Mouse (Mus musculus) brain, adult 2 months (tissue): ENCODE measurements around the gene Phactr2.

Source experiments
- DNase-seq: peaks from one replicate; pipeline ENCODE4 v3.0.0; 2011; ENCODE audit warnings: low read depth, low spot score

The Phactr2 gene

DNA sequence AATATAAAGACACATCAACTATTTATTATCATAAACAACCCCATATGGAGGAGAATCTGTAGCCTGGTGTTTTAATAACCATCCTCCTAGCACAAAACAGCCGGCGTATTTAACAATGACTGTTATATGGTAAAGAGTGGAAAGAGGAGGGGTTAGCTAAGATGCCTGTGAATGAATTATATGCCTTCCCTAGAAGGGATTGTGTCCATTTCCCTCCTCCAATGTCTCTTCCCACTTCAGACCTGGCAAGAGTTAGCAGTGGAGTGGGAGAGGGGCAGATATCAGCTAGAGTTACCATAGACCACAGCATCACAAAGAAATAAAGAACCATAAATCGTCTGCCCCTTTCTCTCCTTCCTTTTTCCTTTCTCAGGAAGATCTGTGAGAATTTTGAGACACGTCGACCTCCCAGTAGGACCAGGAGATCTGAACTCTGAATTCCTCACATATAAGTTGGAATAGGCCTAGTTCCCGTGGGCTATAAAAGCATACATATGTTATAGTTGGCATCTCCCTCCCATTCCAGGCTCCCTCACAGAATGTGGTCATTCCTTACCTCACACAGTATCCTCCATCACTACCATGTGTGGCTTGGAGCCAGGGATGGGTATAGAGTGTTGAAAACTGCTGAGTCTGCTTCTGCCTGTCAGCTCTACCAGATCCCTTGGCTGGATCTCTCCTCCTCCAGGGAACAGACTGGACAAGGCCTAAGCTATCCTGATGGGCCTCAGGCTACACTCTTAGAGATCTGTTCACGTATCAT, 25.7 kb downstream of the Phactr2 start:
- no peak for DNase-seq

DNA sequence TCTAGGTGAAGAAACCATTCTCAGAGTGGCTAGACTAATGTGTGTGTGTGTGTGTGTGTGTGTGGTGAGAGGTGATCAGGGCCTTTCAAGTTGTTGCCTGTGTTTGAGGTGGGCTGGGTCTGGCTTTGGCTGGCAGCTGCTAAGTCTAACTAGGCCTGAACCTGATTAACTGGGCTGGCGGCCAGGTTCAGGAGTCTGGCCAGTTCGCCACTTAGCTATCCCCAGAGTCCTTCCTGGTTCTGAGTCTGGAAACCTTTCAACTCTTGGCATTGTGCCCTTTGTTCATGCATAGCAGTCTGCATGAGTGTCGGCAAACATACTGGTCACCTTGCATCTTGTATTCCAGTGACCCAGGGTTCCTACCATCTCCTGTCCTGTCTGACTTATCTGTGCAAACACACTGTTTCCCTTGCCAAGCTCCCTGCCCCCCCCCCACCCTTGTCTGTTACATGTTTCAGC, 27.4 kb downstream of the Phactr2 start:
- DNase-seq, result peak; percentile 75

DNA sequence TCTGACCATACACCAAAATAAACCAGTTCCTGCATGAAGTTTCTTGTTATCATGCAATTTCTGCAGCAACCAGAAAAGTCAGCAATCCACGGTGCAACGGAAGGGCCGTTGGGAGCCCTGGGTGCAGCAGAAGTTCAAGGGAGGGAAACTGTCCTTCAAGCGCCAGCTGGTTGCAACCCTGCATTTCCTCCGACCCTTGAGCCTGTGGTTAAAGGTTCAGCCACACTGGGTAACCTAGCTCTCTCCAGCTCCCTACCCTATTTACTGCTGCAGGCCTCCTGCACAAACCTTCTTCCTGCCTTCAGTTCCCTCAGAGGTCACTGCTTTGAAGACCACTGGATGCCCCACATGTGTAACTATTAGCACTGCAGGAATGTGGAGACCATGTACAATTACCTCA, 30.0 kb downstream of the Phactr2 start:
- no peak for DNase-seq

DNA sequence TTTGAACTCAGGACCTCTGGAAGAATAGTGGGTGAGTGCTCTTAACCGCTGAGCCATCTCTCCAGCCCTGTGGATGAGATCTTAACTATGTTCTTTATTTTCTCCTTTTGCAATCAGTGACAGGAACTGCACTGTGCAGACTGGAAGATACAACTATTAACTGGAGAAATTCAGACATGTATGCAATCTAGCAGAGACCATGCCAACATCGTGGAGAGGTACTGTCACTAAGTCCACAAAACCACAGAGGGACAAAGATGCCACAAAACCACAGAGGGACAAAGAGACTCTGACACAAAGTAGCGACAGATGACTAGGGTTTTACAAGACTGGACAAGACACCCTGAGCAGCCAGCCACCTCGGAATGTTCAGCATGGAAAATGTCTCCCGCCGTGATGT, 30.6 kb downstream of the Phactr2 start:
- no peak for DNase-seq

DNA sequence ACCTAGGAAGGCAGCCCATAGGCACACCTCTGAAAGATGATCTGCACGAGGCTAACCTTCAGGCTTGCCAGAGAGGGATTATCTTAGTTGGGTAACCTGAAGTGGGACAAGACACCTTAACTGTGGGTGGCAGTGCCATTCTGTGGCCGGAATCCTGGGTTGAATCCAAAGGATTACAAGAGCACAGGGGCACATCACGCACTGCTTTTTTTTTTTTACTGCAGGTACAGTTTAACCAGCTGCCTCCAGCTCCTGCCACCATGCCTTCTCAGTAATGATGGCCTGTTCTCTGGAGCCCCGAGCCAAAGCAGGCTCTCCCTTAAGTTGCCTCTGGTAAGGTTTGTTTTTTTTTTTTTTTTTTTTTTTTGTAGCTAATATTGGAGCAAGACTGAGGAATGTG, 33.9 kb downstream of the Phactr2 start:
- DNase-seq, result no peak

DNA sequence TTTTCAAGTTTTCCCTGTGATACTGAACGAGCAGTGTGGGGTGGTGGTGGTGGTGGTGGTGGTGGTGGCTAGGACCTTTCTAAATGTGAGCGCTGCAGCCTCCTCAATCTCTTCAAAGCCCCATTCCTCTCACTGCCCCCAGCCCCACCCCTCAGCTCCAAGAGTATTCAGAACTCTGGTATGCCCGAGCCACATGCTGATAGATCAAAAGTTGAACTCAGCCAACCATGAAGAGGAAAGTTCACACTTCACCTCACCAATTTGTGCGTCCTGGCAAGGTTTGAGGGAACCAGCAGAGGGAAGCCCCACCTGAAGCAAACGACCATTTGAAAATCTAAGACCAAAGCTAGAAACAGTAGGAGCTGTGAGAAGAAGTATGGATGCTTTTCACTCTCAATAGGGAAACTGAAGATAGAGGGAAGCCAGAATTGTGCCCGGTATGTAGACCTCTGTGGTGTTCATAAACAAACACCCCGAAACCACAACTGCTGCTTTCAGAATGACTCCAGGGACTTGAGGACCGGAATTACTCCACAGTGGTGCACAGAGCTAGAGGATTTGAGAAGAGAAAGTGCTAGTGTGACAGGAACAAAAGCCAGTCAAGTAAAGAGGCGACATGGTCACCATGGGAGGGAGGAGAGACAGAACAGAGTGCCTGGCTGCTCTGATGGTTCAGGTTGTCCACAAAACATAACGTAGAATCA, 35.9 kb downstream of the Phactr2 start:
- DNase-seq, result peak; percentile 20

DNA sequence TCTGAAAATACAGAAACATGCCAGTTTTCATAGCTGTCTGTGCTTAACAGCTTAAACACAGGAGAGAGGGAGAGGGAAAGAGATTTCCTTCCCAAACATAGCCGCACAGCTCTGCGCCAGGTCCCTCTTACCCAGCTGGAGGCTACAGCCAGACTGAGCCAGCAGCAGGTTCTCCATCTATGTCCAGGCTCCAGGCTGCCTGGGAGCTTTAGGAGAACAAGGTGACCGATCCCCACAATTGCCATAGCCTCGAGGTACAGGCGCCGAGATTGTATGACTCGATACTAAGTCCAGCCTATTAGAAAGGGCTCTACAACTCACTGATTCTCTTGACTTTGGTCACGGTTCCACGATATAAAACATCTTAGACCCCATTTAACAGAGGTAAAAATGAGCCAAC, 37.2 kb downstream of the Phactr2 start:
- DNase-seq, result no peak

DNA sequence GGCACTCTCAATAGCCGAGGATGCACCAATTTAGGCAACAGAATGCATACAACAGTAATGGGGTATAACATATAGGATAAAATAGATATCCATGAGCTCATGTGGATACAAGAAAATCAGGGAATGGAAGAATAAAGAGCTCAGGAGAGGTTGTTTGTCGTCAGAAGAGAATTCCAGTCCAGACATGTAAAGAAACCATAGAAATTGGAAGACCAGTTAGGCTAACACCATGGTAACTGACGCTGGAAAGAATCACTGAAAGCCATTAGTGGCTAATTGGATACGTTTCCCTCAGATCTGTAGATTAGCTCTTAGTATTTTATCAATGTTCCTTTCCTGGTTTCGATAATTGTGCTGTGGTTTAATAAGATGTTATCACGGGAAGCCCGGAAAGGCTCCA, 41.2 kb downstream of the Phactr2 start:
- DNase-seq, result no peak

DNA sequence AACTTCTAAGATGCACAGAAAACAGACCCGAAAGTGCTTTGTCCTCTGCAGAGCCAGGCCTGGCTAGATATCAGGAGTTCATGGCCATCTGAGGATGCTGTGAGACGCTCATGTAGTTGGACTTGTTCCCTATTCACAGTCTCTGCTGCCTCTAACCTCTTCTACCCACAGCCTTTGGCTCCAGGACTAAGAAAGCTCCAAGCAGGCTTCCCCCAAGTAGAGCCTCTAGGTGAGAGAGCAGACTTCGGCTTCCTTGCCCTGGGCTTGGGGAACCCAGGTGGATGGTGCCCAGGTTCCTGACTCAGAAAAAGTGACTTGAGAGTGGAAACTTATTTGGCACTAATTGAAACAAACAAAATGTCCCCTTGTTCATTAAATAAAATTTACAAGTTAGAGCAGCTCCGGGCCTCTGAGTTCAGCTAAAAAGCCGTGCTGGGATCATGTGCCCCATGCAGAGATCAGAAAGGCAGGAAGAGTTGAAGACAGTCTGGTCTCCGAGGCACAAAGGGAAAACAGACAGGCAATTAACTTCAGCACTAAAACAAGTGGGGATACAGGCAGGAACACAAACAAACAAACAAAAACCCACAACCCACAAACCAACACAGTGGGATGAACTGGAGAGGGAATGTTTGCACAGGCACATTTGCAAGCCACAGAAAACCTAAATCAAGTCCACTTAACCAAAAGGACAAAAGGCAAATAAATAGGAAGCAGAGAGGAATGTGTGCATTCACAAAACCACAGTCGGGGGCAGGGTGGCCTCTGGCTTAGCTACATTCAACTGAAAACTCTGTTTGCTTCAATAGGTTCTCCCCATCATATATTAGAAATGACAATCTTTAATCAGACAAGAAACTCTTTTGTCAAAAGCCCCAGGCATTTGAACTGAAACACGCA, 42.3 kb downstream of the Phactr2 start:
- no peak for DNase-seq

DNA sequence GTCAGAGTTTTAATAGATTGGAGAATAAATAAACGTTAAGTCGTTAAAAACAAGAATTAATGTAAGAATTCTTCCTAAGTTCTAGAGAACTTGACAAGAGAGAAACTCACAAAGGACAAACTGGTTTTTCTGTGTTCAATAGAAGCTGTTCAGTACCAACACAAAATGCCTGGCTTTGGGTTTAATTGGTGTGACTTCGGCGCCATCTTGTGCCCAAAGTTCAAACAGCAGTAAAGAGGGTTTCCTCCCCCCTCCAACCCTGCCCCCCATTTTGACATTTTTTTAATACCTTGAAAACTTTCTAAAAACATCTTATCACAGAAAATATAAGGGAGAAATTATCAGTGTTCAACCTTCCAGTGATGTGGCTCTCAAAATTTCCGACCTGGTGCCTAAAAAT, 44.4 kb downstream of the Phactr2 start:
- peak; percentile 71 for DNase-seq

DNA sequence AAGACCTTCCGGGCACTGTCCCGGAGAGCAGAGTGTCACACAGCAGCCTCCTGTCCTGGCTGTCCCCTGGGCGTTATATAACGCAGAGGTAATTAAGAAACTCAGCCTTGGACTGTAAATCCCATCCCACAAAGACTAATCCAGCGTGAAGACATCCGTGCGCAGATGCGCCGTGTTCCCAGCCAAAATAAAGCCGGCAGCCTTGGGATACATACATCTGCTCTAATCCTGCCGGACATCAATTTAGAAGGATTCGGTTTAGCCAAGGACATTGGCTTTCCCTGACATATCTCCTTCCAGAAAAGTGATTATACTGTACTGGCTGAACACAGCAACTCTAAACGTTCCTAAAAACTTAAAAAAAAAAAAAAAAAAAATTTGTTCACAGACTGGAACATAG, 45.0 kb downstream of the Phactr2 start:
- DNase-seq, result no peak

DNA sequence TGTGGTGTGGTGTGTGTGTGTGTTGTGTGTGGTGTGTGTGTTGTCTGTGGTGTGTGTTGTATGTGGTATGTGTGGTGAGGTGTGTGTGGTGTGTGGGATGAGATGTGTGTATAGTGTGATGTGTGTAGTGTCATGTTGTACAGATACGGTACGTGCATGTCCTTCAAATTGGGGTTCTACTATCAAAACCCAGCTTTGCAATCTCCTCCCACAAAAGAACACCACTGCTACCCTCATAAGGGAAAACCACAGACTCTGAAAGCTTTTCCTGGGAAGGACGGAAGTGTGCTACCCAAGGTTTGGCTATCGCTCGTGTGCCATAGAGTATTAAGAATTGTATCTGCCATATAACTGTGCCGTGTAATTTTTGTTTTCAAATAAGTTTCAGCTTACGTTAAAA, 45.7 kb downstream of the Phactr2 start:
- no peak for DNase-seq

DNA sequence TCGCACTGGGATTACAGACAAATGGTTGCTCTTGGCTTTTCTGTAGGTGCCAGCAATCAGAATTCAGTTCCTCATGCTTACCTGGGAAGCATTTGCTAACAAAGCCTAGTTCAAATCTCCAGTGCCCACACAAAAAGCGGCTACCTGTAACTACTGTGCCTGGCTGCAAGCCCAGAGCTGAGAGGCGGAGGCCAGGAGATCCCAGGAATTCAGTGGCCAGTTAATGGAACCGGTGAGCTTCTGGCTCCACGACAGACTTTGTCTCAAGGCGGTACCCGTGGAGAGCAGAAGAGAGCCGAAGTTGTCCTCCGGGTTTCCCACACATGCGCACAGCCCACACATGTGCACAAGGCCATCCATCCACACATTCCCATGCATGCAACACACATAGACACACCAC, 46.6 kb downstream of the Phactr2 start:
- DNase-seq, result no peak

DNA sequence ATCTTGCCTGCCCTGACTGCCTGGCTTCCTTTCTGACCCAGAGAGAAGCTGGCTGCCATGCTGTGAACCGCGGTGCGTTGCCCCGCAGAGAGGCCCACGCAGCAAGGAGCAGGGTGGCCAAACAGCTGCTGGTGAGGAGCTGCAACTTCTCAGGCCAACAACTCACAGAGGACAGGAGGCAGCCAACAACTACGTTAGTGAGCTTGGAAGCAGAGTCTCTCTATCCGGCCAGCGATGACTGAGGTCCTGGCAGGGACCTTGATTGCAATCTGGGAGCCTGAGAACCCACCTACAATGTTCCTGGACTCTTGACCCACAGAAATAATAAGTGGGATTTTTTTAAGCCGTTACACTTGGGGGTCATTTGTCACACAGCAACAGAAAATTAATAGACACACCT, 49.0 kb downstream of the Phactr2 start:
- DNase-seq, result no peak

DNA sequence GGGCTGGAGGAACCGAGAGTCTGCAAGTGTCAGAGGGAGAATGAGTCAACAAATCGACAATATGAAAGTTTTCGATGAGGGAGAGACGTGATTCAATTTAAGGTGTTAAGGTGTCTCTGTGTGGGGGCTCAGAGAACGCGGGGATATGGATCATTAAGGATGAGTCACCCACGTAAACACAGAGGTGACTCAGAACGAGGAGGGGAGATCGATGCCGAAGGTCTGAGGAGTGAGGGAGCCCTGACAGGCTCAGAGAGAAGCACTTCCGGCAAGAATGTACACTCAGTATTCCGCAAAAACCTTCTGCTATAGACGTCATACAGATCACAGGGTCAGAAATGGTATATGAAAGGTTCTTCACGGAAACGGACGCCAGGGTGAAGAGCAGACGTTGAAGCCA, 49.7 kb downstream of the Phactr2 start:
- no peak for DNase-seq

DNA sequence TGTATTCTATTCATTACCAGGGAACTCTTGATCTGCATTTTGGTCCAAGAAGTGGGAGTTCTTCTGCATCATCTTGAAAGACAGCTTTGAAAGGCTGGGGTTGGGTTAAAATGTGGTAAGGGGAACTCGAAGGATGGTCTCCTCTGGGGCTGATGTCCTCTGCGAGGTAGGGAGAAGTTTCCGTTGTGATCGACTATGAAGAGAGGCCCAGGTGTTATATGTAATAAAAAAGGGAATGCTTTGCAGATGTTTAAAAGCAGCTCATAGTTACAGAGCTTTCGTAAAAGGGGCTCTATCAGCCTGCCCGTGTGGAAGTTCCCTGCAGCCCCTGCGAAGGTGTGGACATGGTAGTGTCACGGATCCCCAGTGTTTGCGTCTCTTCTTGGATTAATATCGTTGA, 50.2 kb downstream of the Phactr2 start:
- no peak for DNase-seq

DNA sequence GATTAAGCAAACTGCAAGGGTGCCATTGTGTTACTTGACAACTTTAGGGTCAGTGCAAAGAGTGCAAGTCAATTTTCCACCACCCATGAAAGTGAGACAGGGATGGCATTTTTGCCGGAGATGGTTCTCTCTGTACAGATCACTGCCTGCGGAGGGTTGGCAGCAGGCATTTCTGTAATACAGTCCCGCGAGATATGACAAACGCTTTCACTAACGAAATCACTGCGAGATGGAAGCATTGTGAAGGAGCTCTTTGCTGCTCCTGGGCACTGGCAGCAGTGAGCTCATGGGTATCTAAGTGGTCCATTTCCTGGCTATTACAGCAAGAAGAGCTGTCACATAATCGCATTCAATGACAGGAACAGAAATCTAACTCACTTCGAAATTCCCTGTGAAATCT, 52.1 kb downstream of the Phactr2 start:
- no peak for DNase-seq

DNA sequence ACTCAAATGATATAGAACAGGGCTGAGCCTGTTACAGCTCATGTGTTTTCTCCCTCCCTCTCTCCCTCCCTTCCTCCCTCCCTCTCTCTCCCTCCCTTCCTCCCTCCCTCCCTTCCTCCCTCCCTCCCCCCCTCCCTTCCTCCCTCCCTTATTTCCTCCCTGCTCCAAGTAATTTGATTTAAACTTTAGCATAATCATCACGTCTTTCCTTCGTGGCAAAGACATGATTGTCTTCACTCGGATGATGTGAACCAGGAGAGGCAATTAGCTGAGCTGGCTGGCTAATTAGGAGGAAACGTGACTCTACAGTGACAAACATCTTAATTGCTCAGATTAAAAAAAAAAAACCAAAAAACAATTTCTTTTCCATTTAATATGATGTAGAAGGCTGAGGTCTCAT, 55.0 kb downstream of the Phactr2 start:
- DNase-seq, result no peak

DNA sequence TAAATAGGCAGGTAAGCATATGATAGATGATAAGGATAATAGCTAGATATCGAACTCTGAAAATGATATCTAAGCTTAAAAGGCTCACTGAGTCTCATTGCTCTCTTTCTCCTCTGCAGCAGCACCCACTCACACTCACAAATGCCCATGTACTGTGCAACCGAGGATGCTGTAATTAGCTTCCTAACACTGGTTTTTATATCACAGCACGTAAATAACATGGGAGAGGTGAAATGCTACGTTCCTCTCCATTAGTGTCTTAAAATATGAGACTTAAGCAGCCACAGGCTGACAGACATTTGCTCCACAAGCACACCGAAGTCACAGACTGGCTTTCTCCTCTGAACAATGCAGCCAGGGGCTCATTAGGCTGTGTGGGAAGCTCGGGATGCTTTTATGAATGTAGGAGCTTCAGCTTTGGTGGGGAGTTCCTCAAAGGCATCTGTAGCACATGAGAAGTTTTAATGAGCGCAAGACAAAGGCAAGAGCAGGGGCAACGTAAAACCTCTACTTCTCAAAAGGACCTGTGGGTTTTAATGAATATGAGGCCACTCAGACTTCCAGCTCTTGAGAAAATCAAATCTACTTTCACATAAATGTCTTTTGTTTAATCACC, 58.6 kb downstream of the Phactr2 start:
- peak; percentile 43 for DNase-seq

DNA sequence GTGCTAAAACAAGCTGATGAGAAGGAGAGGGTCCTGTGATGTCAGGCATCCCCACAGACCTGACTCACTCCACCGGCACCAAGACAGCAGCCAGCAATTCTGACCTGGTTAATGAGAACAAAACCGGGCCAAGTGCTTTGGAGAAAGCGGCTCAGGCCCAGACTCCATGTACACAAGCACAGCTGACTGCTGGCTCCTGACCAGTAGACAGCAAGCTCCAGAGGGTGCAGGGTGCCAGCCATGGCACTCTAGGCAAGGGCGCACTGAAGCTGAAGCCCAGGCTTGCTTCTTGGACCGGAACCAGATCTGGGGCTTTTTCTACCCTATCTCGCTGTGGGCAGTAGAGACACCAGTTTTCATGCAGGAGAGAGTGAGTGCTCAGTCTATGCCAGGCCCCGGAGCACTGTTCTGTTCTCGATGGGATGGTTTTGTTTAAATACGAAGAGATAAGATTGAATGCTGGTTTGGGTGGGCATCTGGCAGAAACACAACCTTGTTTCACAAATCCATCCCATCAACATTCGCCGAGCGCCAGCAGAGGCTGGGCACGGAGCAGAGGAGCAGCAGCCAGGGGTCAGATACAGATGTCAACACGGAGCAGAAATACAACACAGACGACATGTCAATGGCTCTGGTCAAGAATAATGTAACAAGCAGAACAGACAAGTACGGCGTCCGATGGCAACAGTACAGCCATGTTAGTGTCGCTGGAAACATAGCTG, 61.8 kb downstream of the Phactr2 start:
- DNase-seq, result peak; percentile 70

DNA sequence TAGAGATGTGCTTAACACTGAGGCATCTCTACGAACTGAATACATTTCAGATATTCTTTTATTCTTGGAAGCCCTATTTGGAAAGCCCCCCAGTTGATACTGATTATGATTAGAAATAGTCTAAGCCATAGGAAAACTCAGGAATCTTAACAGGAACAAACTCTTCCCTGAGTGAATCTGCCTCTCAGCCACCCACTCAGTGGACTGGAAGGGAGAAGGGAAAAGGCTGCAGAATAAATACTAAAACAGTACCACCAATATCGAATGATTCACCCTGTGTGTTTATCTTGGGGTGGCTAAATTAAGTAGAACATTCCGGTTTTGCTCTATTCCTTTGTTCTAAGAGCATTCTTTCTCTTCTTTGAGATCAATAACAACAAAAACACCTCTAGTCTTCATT, 63.2 kb downstream of the Phactr2 start:
- peak; percentile 50 for DNase-seq
